ENCODE assay signal across 8 mouse cellular contexts in genomic region chr8:124317191-124317682, GRCm38 (mm10).
DNase-seq lines count a peak whose midpoint lies in the region; ATAC-seq lines count a peak whose summit lies in the region.

No protein-coding gene starts in this region.

- WGBS in forebrain, embryonic 10.5 days = 84% methylated on average over 8 of the region's 8 CpGs
- 54% methylated on average over 8 of the region's 8 CpGs for WGBS in forebrain, embryonic 15.5 days
- WGBS in midbrain, embryonic 15.5 days = 64% methylated on average over 8 of the region's 8 CpGs
- WGBS in midbrain, embryonic 16.5 days = 62% methylated on average over 8 of the region's 8 CpGs
- WGBS in heart, embryonic 13.5 days = 29% methylated on average over 8 of the region's 8 CpGs

- no peak overlapping the region for H3K4me2 ChIP-seq in forebrain, embryonic 15.5 days (replicated peaks)
- no peak overlapping the region for H3K4me2 ChIP-seq in midbrain, embryonic 15.5 days
- no peak overlapping the region for H3K4me2 ChIP-seq in midbrain, embryonic 16.5 days (ENCODE audit: low read length)
- H3K4me2 ChIP-seq in heart, embryonic 13.5 days = peak overlapping the region; percentile 42

- no peak overlapping the region for H3K9ac ChIP-seq in forebrain, embryonic 15.5 days (replicated peaks)
- H3K9ac ChIP-seq in midbrain, embryonic 15.5 days = no peak overlapping the region
- H3K9ac ChIP-seq in midbrain, embryonic 16.5 days (ENCODE audit: low read depth, low read length) = no peak overlapping the region
- peak overlapping the region; percentile 63 for H3K9ac ChIP-seq in heart, embryonic 13.5 days

- no peaks in the 10 kb centered on the region for H3K9me3 ChIP-seq in forebrain, embryonic 10.5 days
- H3K9me3 ChIP-seq in forebrain, embryonic 15.5 days = no peaks in the 10 kb centered on the region
- no peaks in the 10 kb centered on the region for H3K9me3 ChIP-seq in midbrain, embryonic 15.5 days
- H3K9me3 ChIP-seq in midbrain, embryonic 16.5 days (replicated peaks; ENCODE audit: control insufficient read depth, low read length, poor library complexity, severe bottlenecking) = no peaks in the 10 kb centered on the region
- H3K9me3 ChIP-seq in heart, embryonic 13.5 days = no peaks in the 10 kb centered on the region

- DNase-seq in forebrain, embryonic 10.5 days (ENCODE audit: extremely low spot score, low spot score) = no peak
- peak; percentile 5 for DNase-seq in splenic B cell, adult 2 months (ENCODE audit: low read depth, low spot score)
- no peak for DNase-seq in frontal cortex, postnatal 25 days (ENCODE audit: low spot score in 2 of 2)
- DNase-seq in left cerebral cortex, adult 18-20 months (ENCODE audit: low spot score in 2 of 2) = no peak

- H3K4me1 ChIP-seq in forebrain, embryonic 10.5 days = peaks cover 40% of the 10 kb centered on the region
- peaks cover 61% of the 10 kb centered on the region for H3K4me1 ChIP-seq in forebrain, embryonic 15.5 days
- peaks cover 54% of the 10 kb centered on the region for H3K4me1 ChIP-seq in midbrain, embryonic 15.5 days
- H3K4me1 ChIP-seq in midbrain, embryonic 16.5 days (ENCODE audit: control insufficient read depth, insufficient read depth, low read length) = peaks cover 41% of the 10 kb centered on the region
- peaks cover 73% of the 10 kb centered on the region for H3K4me1 ChIP-seq in heart, embryonic 13.5 days

- H3K4me3 ChIP-seq in forebrain, embryonic 10.5 days = no peak overlapping the region
- no peak overlapping the region for H3K4me3 ChIP-seq in forebrain, embryonic 15.5 days
- no peak overlapping the region for H3K4me3 ChIP-seq in midbrain, embryonic 15.5 days
- H3K4me3 ChIP-seq in midbrain, embryonic 16.5 days (ENCODE audit: low read depth, low read length) = no peak overlapping the region
- no peak overlapping the region for H3K4me3 ChIP-seq in heart, embryonic 13.5 days

- H3K27me3 ChIP-seq in forebrain, embryonic 10.5 days (ENCODE audit: poor library complexity, severe bottlenecking) = no peaks in the 10 kb centered on the region
- no peaks in the 10 kb centered on the region for H3K27me3 ChIP-seq in forebrain, embryonic 15.5 days
- no peaks in the 10 kb centered on the region for H3K27me3 ChIP-seq in midbrain, embryonic 15.5 days (replicated peaks)
- no peaks in the 10 kb centered on the region for H3K27me3 ChIP-seq in midbrain, embryonic 16.5 days (ENCODE audit: control insufficient read depth, insufficient read depth, low read depth, low read length)
- no peaks in the 10 kb centered on the region for H3K27me3 ChIP-seq in heart, embryonic 13.5 days (replicated peaks)
- H3K27me3 ChIP-seq in splenic B cell, adult 2 months (ENCODE audit: control insufficient read depth, insufficient read depth, low read length, poor library complexity, severe bottlenecking) = no peaks in the 10 kb centered on the region

- peak overlapping the region; percentile 54 for H3K27ac ChIP-seq in forebrain, embryonic 10.5 days
- H3K27ac ChIP-seq in forebrain, embryonic 15.5 days (replicated peaks) = no peak overlapping the region
- H3K27ac ChIP-seq in midbrain, embryonic 15.5 days = peak overlapping the region; percentile 34; the same call in 1 of the 2 replicates
- no peak overlapping the region for H3K27ac ChIP-seq in midbrain, embryonic 16.5 days (ENCODE audit: low read length)
- peak overlapping the region; percentile 90 for H3K27ac ChIP-seq in heart, embryonic 13.5 days (replicated peaks)

- H3K36me3 ChIP-seq in forebrain, embryonic 10.5 days (replicated peaks) = peaks cover 16% of the 10 kb centered on the region
- H3K36me3 ChIP-seq in forebrain, embryonic 15.5 days = no peaks in the 10 kb centered on the region
- H3K36me3 ChIP-seq in midbrain, embryonic 15.5 days (replicated peaks) = no peaks in the 10 kb centered on the region
- no peaks in the 10 kb centered on the region for H3K36me3 ChIP-seq in midbrain, embryonic 16.5 days (ENCODE audit: control insufficient read depth, insufficient read depth, low read length)
- H3K36me3 ChIP-seq in heart, embryonic 13.5 days = peaks cover 1% of the 10 kb centered on the region
- no peaks in the 10 kb centered on the region for H3K36me3 ChIP-seq in splenic B cell, adult 2 months (ENCODE audit: control insufficient read depth, insufficient read depth, low read length, poor library complexity, severe bottlenecking)

- no peak for ATAC-seq in forebrain, embryonic 15.5 days (replicated peaks)
- no peak for ATAC-seq in midbrain, embryonic 15.5 days (replicated peaks)
- no peak for ATAC-seq in midbrain, embryonic 16.5 days
- ATAC-seq in heart, embryonic 13.5 days (ENCODE audit: extremely low read depth, insufficient number of reproducible peaks, low FRiP score, low TSS enrichment) = no peak

Comparison
In these comparisons a context has a peak if more than half of its experiments do, and no peak if none do; other contexts are left out.
1. H3K27ac ChIP-seq: peak in forebrain, embryonic 10.5 days (single experiment), midbrain, embryonic 15.5 days (single experiment) and heart, embryonic 13.5 days (single experiment); none in forebrain, embryonic 15.5 days (single experiment) and midbrain, embryonic 16.5 days (single experiment).